Mouse (Mus musculus) hindbrain, embryonic 11.5 days (tissue): Measurements from ENCODE around the gene Rhox2h. TPM values are rescaled to one million over a fixed set of nuclear protein-coding genes. Genes with fewer than 3 reads are reported as not detected.

Experiments
- polyA plus RNA-seq: library from polyadenylated mRNA; unstranded; fragments of >200 nt; fragmentation: Nextera tagmentation; extraction: Ambion mirVana; gene quantifications from 2 replicates; pipeline ENCODE4 v1.2.1, GENCODE M21; 2014

The Rhox2h gene
- polyA plus RNA-seq, 1 experiment from 2014 or later = not detected

Other genes with a start within 250 kb of the Rhox2h start
- 0.91 and 1.5 TPM in 2 replicates for gene Rhox4b, start 240.8 kb downstream of the Rhox2h start, polyA plus RNA-seq
- gene Rhox2c, start 219.6 kb downstream of the Rhox2h start, polyA plus RNA-seq = 2.4 and 4.1 TPM in 2 replicates
- gene Rhox3c, start 214.7 kb downstream of the Rhox2h start, polyA plus RNA-seq = not detected in 2 replicates
- gene Rhox4c, start 192.9 kb downstream of the Rhox2h start, polyA plus RNA-seq = 0.37 TPM in 1 of 2 replicates, not detected in the other
- gene Rhox2d, start 179.8 kb downstream of the Rhox2h start, polyA plus RNA-seq = 0.43 TPM in 1 of 2 replicates, not detected in the other
- gene Rhox4d, start 158.9 kb downstream of the Rhox2h start, polyA plus RNA-seq = 0.21 TPM in 1 of 2 replicates, not detected in the other
- gene Rhox2e, start 142.8 kb downstream of the Rhox2h start, polyA plus RNA-seq = 0.25 and 0.85 TPM in 2 replicates
- gene Rhox3e, start 131.3 kb downstream of the Rhox2h start, polyA plus RNA-seq = not detected in 2 replicates
- not detected in 2 replicates for gene Rhox4e, start 115.9 kb downstream of the Rhox2h start, polyA plus RNA-seq
- 0.31 and 0.89 TPM in 2 replicates for gene Rhox2f, start 101.9 kb downstream of the Rhox2h start, polyA plus RNA-seq
- not detected in 2 replicates for gene Rhox3f, start 92.3 kb downstream of the Rhox2h start, polyA plus RNA-seq
- gene Rhox4f, start 65.6 kb downstream of the Rhox2h start, polyA plus RNA-seq = 0.46 TPM in 1 of 2 replicates, not detected in the other
- gene Rhox3g, start 44.7 kb downstream of the Rhox2h start, polyA plus RNA-seq = not detected in 2 replicates
- not detected in 2 replicates for gene Rhox2g, start 29.8 kb downstream of the Rhox2h start, polyA plus RNA-seq
- not detected in 2 replicates for gene Rhox4g, start 21.9 kb downstream of the Rhox2h start, polyA plus RNA-seq
- gene Rhox3h, start 4.5 kb downstream of the Rhox2h start, polyA plus RNA-seq = not detected in 2 replicates
- 0.82 and 1.4 TPM in 2 replicates for gene Rhox5, start 131.6 kb upstream of the Rhox2h start, polyA plus RNA-seq
- gene Rhox6, start 153.6 kb upstream of the Rhox2h start, polyA plus RNA-seq = not detected in 2 replicates
- not detected in 2 replicates for gene Rhox7a, start 158.4 kb upstream of the Rhox2h start, polyA plus RNA-seq
- gene Rhox8, start 205.7 kb upstream of the Rhox2h start, polyA plus RNA-seq = not detected in 2 replicates
- gene Rhox7b, start 224.0 kb upstream of the Rhox2h start, polyA plus RNA-seq = not detected in 2 replicates
- gene Rhox9, start 228.5 kb upstream of the Rhox2h start, polyA plus RNA-seq = not detected in 2 replicates